Mouse (Mus musculus): Measurements from ENCODE around the gene Pacs2. TPM values are rescaled to one million over a fixed set of nuclear protein-coding genes. Genes with fewer than 3 reads are reported as not detected.

Pacs2 gene
- polyA plus RNA-seq, 1 experiment from 2014 or later = 29.2 TPM

Small RNA genes lying within 50 kb of the gene (microRNA-seq; reads per million reads assigned to microRNA genes)
- gene Gm44471 = not detected

Other genes starting within 250 kb of the Pacs2 start
- 0.48 and 0.64 TPM in 2 replicates for gene Ahnak2, start 211.9 kb upstream of the Pacs2 start, polyA plus RNA-seq (2016; fragmentation: Nextera tagmentation; extraction: Ambion mirVana)
- gene Clba1, start 205.6 kb upstream of the Pacs2 start, polyA plus RNA-seq (2016; fragmentation: Nextera tagmentation; extraction: Ambion mirVana) = 16.9 and 19.7 TPM in 2 replicates
- 101 TPM in 2 replicates for gene Cdca4, start 185.1 kb upstream of the Pacs2 start, polyA plus RNA-seq (2016; fragmentation: Nextera tagmentation; extraction: Ambion mirVana)
- not detected in 2 replicates for gene Gpr132, start 146.3 kb upstream of the Pacs2 start, polyA plus RNA-seq (2016; fragmentation: Nextera tagmentation; extraction: Ambion mirVana)
- gene Jag2, start 84.7 kb upstream of the Pacs2 start, polyA plus RNA-seq (2016; fragmentation: Nextera tagmentation; extraction: Ambion mirVana) = 9.4 and 10.3 TPM in 2 replicates
- 51.5 and 65.9 TPM in 2 replicates for gene Nudt14, start 72.4 kb upstream of the Pacs2 start, polyA plus RNA-seq (2016; fragmentation: Nextera tagmentation; extraction: Ambion mirVana)
- 34.5 and 34.8 TPM in 2 replicates for gene Btbd6, start 38.0 kb upstream of the Pacs2 start, polyA plus RNA-seq (2016; fragmentation: Nextera tagmentation; extraction: Ambion mirVana)
- gene Brf1, start 13.8 kb upstream of the Pacs2 start, polyA plus RNA-seq (2016; fragmentation: Nextera tagmentation; extraction: Ambion mirVana) = 72.4 and 75.5 TPM in 2 replicates
- not detected in 2 replicates for gene Tex22, start 60.0 kb downstream of the Pacs2 start, polyA plus RNA-seq (2016; fragmentation: Nextera tagmentation; extraction: Ambion mirVana)
- gene Mta1, start 83.8 kb downstream of the Pacs2 start, polyA plus RNA-seq (2016; fragmentation: Nextera tagmentation; extraction: Ambion mirVana) = 16.9 and 18.9 TPM in 2 replicates
- gene Crip2, start 125.7 kb downstream of the Pacs2 start, polyA plus RNA-seq (2016; fragmentation: Nextera tagmentation; extraction: Ambion mirVana) = 217 and 245 TPM in 2 replicates
- gene Crip1, start 131.8 kb downstream of the Pacs2 start, polyA plus RNA-seq (2016; fragmentation: Nextera tagmentation; extraction: Ambion mirVana) = 84.5 and 90.8 TPM in 2 replicates
- gene Tedc1, start 141.9 kb downstream of the Pacs2 start, polyA plus RNA-seq (2016; fragmentation: Nextera tagmentation; extraction: Ambion mirVana) = 34.1 and 38.5 TPM in 2 replicates
- gene Tmem121, start 171.4 kb downstream of the Pacs2 start, polyA plus RNA-seq (2016; fragmentation: Nextera tagmentation; extraction: Ambion mirVana) = 22.9 and 23.2 TPM in 2 replicates

All from hindbrain, embryonic 12.5 days (tissue).